Mouse (Mus musculus) heart, postnatal 4 days (tissue): ENCODE measurements around the gene Gm11985. TPM values are rescaled to one million over a fixed set of nuclear protein-coding genes. Genes with fewer than 3 reads are reported as not detected.
"Not testable (repeated sequence)": the region's sequence is repeated elsewhere in the genome, so short reads cannot be mapped to it uniquely, and the experiment has no call there.

Experiments used
- DNase-seq: peaks from one replicate; pipeline ENCODE4 v3.0.0; 2021
- total RNA-seq, 2 experiments: library from RNA; stranded (reverse); gene quantifications; 2 replicates each; pipeline ENCODE4 v1.2.3; 2021

The Gm11985 gene
- total RNA-seq = not detected

- DNase-seq = no peak
Measured at GRCm38 (mm10) chr11:7188469-7188868, at the start of gene Gm11985. Gm11985 (minus strand) TSS chr11:7188569.

GRCm38 (mm10) chr11:7237712-7238111 is 49.3 kb upstream of the Gm11985 start:
- no peak for DNase-seq

GRCm38 (mm10) chr11:7236751-7237150 is 48.4 kb upstream of the Gm11985 start:
- no peak for DNase-seq

- no peak for DNase-seq
Measured at GRCm38 (mm10) chr11:7234981-7235609, 46.7 kb upstream of the Gm11985 start.

- DNase-seq = no peak
Measured at GRCm38 (mm10) chr11:7234436-7234835, 46.1 kb upstream of the Gm11985 start.

GRCm38 (mm10) chr11:7233333-7233732 is 45.0 kb upstream of the Gm11985 start:
- no peak for DNase-seq

- DNase-seq = no peak
Measured at GRCm38 (mm10) chr11:7231958-7232357, 43.6 kb upstream of the Gm11985 start.

GRCm38 (mm10) chr11:7230000-7230399 is 41.6 kb upstream of the Gm11985 start:
- DNase-seq = no peak

- no peak for DNase-seq
Measured at GRCm38 (mm10) chr11:7228107-7228506, 39.7 kb upstream of the Gm11985 start.

GRCm38 (mm10) chr11:7226810-7227550 is 38.6 kb upstream of the Gm11985 start:
- DNase-seq = no peak

GRCm38 (mm10) chr11:7226200-7226599 is 37.8 kb upstream of the Gm11985 start:
- DNase-seq = no peak

- not testable (repeated sequence) for DNase-seq
Measured at GRCm38 (mm10) chr11:7221826-7222225, 33.5 kb upstream of the Gm11985 start.

- DNase-seq = peak; percentile 74
Measured at GRCm38 (mm10) chr11:7215703-7216102, 27.3 kb upstream of the Gm11985 start.

- DNase-seq = peak; percentile 70
Measured at GRCm38 (mm10) chr11:7214761-7215160, 26.4 kb upstream of the Gm11985 start.

GRCm38 (mm10) chr11:7214342-7214660 is 25.9 kb upstream of the Gm11985 start:
- no peak for DNase-seq

GRCm38 (mm10) chr11:7213501-7214341 is 25.4 kb upstream of the Gm11985 start, which contains the start of gene Igfbp3:
Igfbp3 (minus strand) TSS chr11:7213923.
- DNase-seq = peak; percentile 48

- no peak for DNase-seq
Measured at GRCm38 (mm10) chr11:7213161-7213500, 24.8 kb upstream of the Gm11985 start.

- no peak for DNase-seq
Measured at GRCm38 (mm10) chr11:7212126-7212798, 23.9 kb upstream of the Gm11985 start.

GRCm38 (mm10) chr11:7211211-7211610 is 22.8 kb upstream of the Gm11985 start:
- no peak for DNase-seq

- DNase-seq = peak; percentile 87
Measured at GRCm38 (mm10) chr11:7210343-7210742, 22.0 kb upstream of the Gm11985 start.

GRCm38 (mm10) chr11:7203846-7204245 is 15.5 kb upstream of the Gm11985 start:
- DNase-seq = no peak

GRCm38 (mm10) chr11:7202206-7202605 is 13.8 kb upstream of the Gm11985 start:
- DNase-seq = no peak

- no peak for DNase-seq
Measured at GRCm38 (mm10) chr11:7200393-7200783, 12.0 kb upstream of the Gm11985 start.
